Mouse (Mus musculus): Measurements from ENCODE around the gene Asxl1.

Gene Asxl1

DNA sequence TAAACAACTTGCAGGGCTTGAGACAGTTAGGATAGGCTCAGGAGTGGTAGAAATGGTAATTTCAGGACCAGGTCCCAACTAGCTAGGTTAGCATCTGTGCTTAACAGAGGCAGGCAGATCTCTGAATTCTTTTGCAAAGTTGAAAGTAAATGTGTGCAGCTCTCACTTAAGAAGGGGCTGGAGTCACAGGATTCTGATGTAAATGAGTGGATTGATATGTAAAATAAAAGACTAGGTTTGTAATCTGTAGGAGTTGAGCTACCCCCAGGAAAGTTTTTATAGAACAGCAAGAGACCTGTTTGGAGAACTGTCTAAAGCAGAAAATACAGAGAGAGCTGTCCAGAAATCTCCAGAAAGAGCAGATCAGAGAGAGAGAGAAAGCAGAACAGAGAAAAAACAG, 25.2 kb downstream of the Asxl1 start:
- TF ChIP-seq GATA4 (IDR thresholded peaks at IDR 0.05; ENCODE audit: insufficient replicate concordance, low read length): no peak

DNA sequence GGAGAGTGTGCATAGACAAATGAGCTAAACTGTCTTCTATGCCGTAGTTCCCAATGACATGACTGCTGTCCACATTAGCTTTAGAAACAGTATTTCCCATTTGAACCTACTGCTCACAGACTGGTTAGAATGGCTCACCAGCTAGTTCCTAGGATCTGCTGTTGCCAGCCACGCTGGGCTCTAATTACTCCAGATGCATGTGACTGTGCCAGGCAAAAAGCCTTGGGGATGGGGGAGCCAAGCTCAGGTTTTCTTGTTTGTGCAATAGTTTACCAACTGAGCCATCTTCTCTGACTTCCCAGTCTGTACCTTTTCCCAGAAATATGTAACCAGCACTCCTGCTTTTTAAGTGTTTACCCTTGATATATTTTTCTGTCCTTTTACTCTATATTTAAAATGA, 29.8 kb downstream of the Asxl1 start:
- TF ChIP-seq GATA4 (IDR thresholded peaks at IDR 0.05; ENCODE audit: insufficient replicate concordance, low read length): no peak

DNA sequence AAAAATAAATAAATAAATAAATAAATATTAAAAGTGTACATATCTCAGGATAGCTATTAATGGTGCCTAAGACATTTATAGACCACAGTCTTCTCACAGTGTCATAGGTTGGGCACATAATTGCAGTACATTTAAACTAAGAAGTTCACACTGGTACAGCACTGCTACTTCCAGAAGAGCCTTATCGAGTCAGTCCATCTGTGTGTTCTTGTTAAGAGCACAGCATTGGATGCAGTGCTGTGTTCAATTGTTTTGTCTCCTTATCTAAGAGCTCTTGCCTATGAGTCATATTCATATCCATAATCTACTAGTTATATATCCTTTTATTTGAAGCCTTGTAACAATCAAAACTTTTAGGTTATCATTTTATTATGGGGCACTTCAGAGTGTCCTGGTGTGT, 34.9 kb downstream of the Asxl1 start:
- TF ChIP-seq GATA4 (IDR thresholded peaks at IDR 0.05; ENCODE audit: insufficient replicate concordance, low read length): no peak

DNA sequence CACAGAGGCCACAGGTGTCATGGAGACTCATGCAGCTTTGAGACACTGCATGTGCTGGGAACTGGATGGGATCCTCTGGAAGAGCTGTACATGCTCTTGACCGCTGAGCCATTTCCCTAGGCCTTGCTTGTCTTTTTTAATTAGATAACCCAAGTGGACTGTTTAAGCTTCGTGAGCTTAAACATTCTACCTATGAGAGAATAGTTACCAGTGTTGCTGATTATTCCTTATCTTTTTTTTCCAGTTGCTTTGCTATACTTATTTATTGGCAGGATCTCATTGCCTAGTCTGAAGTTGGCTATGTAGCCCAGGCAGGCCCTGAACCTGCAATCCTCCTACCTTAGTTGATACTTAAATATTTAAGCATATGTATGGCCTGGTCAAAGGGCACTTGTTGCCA, 44.2 kb downstream of the Asxl1 start:
- no peak for TF ChIP-seq GATA4 (IDR thresholded peaks at IDR 0.05; ENCODE audit: insufficient replicate concordance, low read length)

DNA sequence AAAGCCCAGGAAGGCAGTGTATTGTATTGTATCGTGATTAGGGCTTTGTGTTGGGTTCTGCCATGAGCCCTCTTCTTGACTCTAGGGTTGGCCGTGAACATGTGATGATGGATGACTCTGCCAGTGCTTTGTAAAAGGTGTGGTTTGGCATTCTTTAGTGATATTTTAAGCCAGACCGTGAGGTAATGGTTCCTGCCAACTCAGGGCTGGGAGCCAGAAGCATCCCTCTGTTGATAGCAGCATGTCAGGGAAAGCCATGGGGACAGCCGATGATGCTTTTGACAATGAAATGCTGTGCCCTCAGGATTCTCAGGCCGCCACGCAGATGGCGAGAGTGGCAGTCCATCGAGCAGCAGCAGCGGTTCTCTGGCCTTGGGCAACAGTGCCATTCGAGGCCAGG, 47.4 kb downstream of the Asxl1 start:
- TF ChIP-seq GATA4 (IDR thresholded peaks at IDR 0.05; ENCODE audit: insufficient replicate concordance, low read length): no peak

DNA sequence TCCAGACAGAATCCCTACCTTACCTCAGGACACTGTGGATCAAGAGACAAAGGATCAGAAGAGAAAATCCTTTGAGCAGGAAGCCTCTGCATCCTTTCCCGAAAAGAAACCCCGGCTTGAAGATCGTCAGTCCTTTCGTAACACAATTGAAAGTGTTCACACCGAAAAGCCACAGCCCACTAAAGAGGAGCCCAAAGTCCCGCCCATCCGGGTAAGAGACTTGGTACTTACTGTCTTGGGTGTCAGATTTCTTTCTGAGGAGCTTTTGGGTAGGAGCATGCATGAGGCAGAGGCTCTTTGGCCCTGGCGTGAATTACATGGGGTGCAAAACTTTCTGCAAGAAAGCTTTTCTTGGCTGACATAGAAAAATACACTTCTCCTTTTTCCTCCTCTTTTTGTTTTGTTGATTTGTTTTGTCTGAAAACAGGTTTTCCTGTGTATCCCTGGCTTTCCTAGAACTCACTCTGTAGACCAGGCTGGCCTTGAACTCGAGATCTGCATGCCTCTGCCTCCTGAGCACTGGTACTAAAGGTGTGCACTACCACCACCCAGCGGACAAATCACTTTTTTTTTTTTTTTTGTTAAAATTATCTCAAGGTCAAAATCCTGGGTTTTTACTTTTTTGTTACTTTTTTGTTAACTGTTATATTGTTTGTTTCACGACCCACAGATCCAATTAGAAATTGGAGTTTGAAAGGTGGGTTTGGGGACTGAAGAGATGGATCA, 52.3 kb downstream of the Asxl1 start:
- TF ChIP-seq GATA4 (IDR thresholded peaks at IDR 0.05; ENCODE audit: insufficient replicate concordance, low read length): no peak

DNA sequence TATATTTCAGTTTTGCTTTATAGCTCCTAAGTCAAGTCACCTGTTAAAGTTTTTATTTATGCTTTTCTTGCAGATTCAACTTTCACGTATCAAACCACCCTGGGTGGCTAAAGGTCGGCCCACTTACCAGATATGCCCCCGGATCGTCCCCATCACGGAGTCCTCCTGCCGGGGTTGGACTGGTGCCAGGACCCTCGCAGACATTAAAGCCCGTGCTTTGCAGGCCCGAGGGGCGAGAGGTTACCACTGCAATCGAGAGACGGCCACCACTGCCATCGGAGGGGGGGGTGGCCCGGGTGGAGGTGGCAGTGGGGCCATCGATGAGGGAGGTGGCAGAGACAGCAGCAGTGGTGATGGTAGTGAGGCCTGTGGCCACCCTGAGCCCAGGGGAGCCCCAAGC, 53.5 kb downstream of the Asxl1 start:
- TF ChIP-seq GATA4 (IDR thresholded peaks at IDR 0.05; ENCODE audit: insufficient replicate concordance, low read length): no peak

DNA sequence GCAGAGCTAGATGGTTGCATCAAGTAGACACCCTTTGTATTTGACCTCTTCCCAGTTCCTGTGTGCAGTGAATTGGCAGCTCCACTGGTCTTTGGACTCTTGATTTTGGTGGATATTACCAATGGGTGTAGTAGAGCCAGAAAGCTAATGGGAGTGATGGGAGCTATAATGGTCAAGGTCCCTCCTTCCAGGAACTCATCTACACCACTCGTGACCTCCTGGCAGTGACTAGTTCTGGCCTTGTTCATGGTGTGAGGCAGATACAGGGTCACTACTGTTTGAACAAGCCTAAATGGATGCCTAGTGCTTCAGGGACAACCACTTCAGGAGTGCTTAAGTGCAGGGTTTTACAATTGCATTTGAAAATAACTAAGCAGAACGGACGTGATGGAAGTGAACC, 58.4 kb downstream of the Asxl1 start:
- no peak for TF ChIP-seq GATA4 (IDR thresholded peaks at IDR 0.05; ENCODE audit: insufficient replicate concordance, low read length)

DNA sequence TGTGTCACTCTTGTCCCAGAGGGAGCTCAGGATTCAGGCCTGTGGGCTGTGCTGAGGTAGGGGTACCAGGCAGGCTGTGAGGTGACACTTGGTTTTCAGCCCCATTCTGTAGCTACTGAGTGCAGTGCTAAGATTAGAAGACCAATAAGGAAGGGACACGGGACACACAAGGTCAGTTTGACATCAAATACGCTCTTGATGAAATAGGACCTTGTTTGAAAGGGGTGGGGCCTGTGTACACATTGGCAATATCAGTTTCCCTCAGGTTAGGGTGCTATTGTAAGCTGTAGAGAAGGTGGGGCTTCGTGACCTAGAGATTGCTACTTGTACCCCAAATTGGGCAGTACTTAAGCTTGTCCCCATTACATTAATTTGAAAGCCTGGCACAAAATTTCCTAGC, 59.3 kb downstream of the Asxl1 start:
- no peak for TF ChIP-seq GATA4 (IDR thresholded peaks at IDR 0.05; ENCODE audit: insufficient replicate concordance, low read length)

DNA sequence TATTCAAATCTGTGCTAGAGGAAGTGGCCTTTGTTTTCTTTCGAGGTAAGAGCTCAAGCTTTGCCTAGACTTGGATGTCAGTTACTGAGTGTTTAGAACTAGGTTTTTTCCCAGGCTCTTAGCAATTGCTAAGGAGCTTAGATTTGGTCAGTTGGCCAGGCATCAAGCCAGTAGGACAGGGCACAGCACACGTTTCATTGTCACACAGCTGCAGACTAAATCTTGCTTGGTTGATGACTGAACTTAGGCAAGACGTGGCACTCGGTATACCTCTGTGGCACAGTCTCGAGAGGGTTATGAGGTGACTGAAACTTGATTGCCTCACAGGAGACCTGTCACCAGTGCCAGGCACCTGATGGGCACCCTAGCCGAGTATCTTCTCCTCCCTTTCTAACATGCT, 61.3 kb downstream of the Asxl1 start:
- no peak for TF ChIP-seq GATA4 (IDR thresholded peaks at IDR 0.05; ENCODE audit: insufficient replicate concordance, low read length)

DNA sequence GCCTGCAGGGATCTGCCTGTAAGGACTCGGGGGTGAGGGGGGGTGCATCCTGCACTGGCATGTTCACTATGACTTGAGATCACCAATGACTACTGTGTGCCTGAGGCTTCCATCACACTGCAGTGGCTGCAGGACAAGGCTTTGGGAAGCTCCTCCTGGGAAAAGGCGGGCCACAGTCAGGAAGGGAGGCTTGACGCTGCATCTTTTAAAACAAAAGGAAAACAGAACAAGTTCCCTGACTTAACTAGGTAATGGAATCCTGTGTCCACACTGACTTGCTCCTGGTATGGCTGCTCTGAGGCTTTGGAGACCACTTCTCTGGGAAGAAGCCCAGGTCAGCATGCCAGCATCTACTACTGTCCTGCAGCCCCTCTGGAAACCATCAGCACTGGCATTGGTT, 63.3 kb downstream of the Asxl1 start:
- TF ChIP-seq GATA4 (IDR thresholded peaks at IDR 0.05; ENCODE audit: insufficient replicate concordance, low read length): no peak

DNA sequence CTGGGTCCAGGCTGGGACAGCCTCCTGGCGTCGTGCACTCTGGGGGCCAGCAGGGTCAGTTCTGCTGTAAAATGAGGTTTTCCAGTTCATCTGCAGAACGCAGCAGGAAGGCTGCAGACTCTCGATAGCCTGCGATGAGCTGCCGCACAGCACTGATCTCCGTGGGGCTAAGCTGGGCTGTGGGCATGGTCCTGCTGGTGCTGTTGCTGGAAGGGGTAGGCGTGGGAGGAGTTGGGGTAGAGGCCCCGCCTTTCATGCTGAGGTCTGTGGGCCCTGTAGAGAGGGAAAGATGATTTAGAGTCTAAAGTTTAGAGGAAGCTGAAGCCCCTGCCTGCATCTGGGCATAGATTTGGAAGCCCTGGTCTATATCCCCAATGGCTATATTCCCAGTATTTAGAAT, 65.9 kb downstream of the Asxl1 start:
- no peak for TF ChIP-seq GATA4 (IDR thresholded peaks at IDR 0.05; ENCODE audit: insufficient replicate concordance, low read length)

DNA sequence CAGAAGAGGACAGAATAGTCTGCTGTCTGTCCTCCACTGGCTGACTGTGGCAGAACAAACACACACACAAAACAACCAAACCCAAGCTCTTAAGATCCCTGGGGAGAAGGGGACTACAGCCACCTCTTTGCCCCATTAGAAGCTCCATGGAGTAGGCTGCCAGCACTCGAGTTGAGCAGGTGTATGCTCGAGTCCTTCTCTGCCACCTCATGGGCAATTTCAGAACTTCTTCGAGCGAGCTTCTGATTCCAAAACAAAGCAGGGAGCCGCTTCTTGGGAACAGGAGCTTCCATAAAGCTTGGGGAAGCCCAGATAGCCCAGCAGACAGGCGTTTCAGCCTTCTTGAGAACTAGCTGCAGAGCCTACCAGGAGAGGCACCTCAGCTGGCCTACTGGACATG, 66.9 kb downstream of the Asxl1 start:
- no peak for TF ChIP-seq GATA4 (IDR thresholded peaks at IDR 0.05; ENCODE audit: insufficient replicate concordance, low read length)

DNA sequence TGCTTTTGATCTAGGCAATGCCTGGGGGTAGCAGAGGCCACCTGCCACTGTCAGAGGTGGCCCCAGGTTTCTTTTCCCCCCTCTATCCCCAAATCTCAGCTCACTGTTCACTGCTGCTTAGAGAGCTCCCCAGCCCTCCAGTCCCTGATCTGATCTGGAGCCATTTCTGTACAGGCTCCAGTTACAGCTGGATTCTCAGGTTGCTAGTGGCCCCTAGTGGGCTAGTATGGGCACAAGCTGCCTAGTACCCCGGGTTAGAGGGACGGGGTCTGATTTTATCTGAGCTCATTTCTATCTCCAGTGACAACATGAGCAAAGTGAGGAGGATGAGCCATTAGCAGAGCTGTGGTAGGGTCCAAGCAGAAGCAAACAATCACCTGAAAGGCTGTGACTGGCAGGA, 69.0 kb downstream of the Asxl1 start:
- TF ChIP-seq GATA4 (IDR thresholded peaks at IDR 0.05; ENCODE audit: insufficient replicate concordance, low read length): no peak

DNA sequence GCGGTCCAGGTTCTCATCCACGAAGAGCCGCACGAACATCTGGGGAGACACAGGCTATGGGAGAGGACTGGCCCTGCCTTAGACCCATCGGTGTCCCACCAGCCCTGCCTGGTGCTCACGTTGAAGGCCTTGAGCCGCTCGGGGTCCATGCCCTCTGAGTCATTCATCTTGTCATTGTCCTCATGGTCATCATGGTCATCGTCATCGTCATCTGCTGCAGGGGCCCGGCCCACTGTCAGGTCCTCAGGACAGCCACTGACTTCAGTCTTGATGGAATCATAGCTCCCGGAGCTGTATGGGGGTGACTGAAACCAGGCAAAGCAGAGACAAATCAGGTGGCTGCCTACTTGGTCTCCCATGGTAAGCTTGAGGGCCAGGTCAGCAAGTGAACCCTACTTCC, 72.2 kb downstream of the Asxl1 start:
- TF ChIP-seq GATA4 (IDR thresholded peaks at IDR 0.05; ENCODE audit: insufficient replicate concordance, low read length): no peak

DNA sequence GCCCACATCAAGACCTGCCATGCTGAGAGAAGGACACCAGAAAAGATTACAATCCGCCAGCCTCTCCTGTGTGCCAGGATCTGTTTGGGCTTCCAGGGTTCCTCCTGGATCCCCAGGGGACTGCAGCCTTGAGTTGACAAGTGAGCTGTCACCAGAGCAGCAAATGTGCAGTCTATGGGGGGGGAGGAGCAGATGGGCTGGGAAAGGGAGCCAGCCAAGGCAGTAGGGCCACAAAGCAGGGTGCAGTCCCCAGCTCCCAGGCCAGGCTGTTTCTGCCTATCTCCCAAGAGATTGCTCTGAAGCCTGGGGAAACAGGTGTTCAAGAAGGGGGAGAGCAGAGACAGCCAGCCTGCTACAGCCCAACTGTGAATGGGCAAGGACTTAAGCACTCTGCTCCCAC, 72.8 kb downstream of the Asxl1 start:
- TF ChIP-seq GATA4 (IDR thresholded peaks at IDR 0.05; ENCODE audit: insufficient replicate concordance, low read length): no peak

DNA sequence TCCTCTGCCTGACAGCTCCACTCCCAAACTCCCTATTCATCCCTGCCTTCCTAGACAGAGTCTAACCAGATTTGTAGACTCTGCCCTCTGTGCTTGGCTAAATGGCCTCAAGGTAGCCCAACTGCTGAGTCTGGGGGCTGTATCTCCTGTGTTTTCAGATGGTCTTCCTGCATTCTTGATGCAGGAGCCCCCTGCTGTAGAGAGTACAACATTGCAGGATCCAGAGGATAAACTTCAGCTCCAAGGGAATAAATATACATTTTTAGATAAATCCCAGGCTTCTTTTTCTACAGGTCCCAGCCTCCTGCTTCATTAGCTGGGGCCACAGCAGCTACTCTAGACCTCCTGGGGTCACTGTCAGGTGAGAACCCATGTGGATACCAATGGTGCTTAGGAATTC, 75.6 kb downstream of the Asxl1 start:
- no peak for TF ChIP-seq GATA4 (IDR thresholded peaks at IDR 0.05; ENCODE audit: insufficient replicate concordance, low read length)
